Mouse (Mus musculus) lung, postnatal 0 days (tissue): ENCODE data around the gene Clstn2.

Experiments
- CTCF ChIP-seq: IDR thresholded peaks from 2 replicates; pipeline ENCODE4 v1.5.1; 2016; ENCODE audit warnings: antibody characterized with exemption, mild to moderate bottlenecking
- EP300 ChIP-seq: IDR thresholded peaks from 2 replicates; pipeline ENCODE4 v1.6.1; 2016; ENCODE audit warnings: antibody characterized with exemption, mild to moderate bottlenecking, control low read depth

- TF ChIP-seq CTCF (no peak), EP300 (no peak)
Measured at GRCm38 (mm10) chr9:97512282-97512850, 520.6 kb downstream of the Clstn2 start.
